Mouse (Mus musculus): ENCODE data around the gene Esrrg. TPM values are rescaled to one million over a fixed set of nuclear protein-coding genes. Genes with fewer than 3 reads are reported as not detected.

The Esrrg gene
- polyA plus RNA-seq, 1 experiment, result 0.54 TPM

GRCm38 (mm10) chr1:187975465-187976352 is 367.1 kb downstream of the Esrrg start:
- H3K4me1 ChIP-seq (ENCODE audit: control insufficient read depth, insufficient read depth, low read length), result no peaks in the 10 kb centered on the region
- no peak overlapping the region for H3K4me3 ChIP-seq (ENCODE audit: insufficient read depth, low read length)
- no peak for TF ChIP-seq POLR2A (IDR thresholded peaks at IDR 0.05; ENCODE audit: low read depth, low read length)
- TF ChIP-seq CTCF (IDR thresholded peaks at IDR 0.05; ENCODE audit: borderline replicate concordance, insufficient read depth, low read length), result no peak
- H3K27ac ChIP-seq (ENCODE audit: insufficient read depth, low read length), result no peak overlapping the region

- Histone ChIP-seq H3K4me1 (ENCODE audit: control insufficient read depth, insufficient read depth, low read length) (no peaks in the 10 kb centered on the region), H3K4me3 (ENCODE audit: insufficient read depth, low read length) (no peak overlapping the region)
Observed at GRCm38 (mm10) chr1:187976353-187976730, 367.8 kb downstream of the Esrrg start.

GRCm38 (mm10) chr1:187981028-187981427 is 372.4 kb downstream of the Esrrg start:
- Histone ChIP-seq H3K4me1 (ENCODE audit: control insufficient read depth, insufficient read depth, low read length) (no peaks in the 10 kb centered on the region), H3K4me3 (ENCODE audit: insufficient read depth, low read length) (no peak overlapping the region), H3K27ac (ENCODE audit: insufficient read depth, low read length) (no peak overlapping the region)
- no peak for TF ChIP-seq CTCF (IDR thresholded peaks at IDR 0.05; ENCODE audit: borderline replicate concordance, insufficient read depth, low read length)
- no peak for TF ChIP-seq POLR2A (IDR thresholded peaks at IDR 0.05; ENCODE audit: low read depth, low read length)

More at GRCm38 (mm10) chr1:187976353-187976730, 367.8 kb downstream of the Esrrg start:
- TF ChIP-seq POLR2A (IDR thresholded peaks at IDR 0.05; ENCODE audit: low read depth, low read length), result no peak
- TF ChIP-seq CTCF (IDR thresholded peaks at IDR 0.05; ENCODE audit: borderline replicate concordance, insufficient read depth, low read length), result no peak
- no peak overlapping the region for H3K27ac ChIP-seq (ENCODE audit: insufficient read depth, low read length)

GRCm38 (mm10) chr1:187983177-187983576 is 374.6 kb downstream of the Esrrg start:
- Histone ChIP-seq H3K27ac (ENCODE audit: insufficient read depth, low read length) (no peak overlapping the region), H3K4me1 (ENCODE audit: control insufficient read depth, insufficient read depth, low read length) (no peaks in the 10 kb centered on the region), H3K4me3 (ENCODE audit: insufficient read depth, low read length) (no peak overlapping the region)
- TF ChIP-seq CTCF (IDR thresholded peaks at IDR 0.05; ENCODE audit: borderline replicate concordance, insufficient read depth, low read length) (no peak), POLR2A (IDR thresholded peaks at IDR 0.05; ENCODE audit: low read depth, low read length) (no peak)

- TF ChIP-seq POLR2A (IDR thresholded peaks at IDR 0.05; ENCODE audit: low read depth, low read length) (no peak), CTCF (IDR thresholded peaks at IDR 0.05; ENCODE audit: borderline replicate concordance, insufficient read depth, low read length) (peak; percentile 21; the same call in 1 of the 2 replicates)
- Histone ChIP-seq H3K27ac (ENCODE audit: insufficient read depth, low read length) (no peak overlapping the region), H3K4me1 (ENCODE audit: control insufficient read depth, insufficient read depth, low read length) (no peaks in the 10 kb centered on the region), H3K4me3 (ENCODE audit: insufficient read depth, low read length) (no peak overlapping the region)
Observed at GRCm38 (mm10) chr1:187990161-187990560, 381.6 kb downstream of the Esrrg start.

GRCm38 (mm10) chr1:187997584-187998338 is 389.2 kb downstream of the Esrrg start:
- no peak for TF ChIP-seq POLR2A (IDR thresholded peaks at IDR 0.05; ENCODE audit: low read depth, low read length)
- TF ChIP-seq CTCF (IDR thresholded peaks at IDR 0.05; ENCODE audit: borderline replicate concordance, insufficient read depth, low read length), result no peak
- Histone ChIP-seq H3K27ac (ENCODE audit: insufficient read depth, low read length) (no peak overlapping the region), H3K4me3 (ENCODE audit: insufficient read depth, low read length) (peak overlapping the region; percentile 65), H3K4me1 (ENCODE audit: control insufficient read depth, insufficient read depth, low read length) (no peaks in the 10 kb centered on the region)

GRCm38 (mm10) chr1:187999121-187999520 is 390.5 kb downstream of the Esrrg start:
- no peak overlapping the region for H3K4me3 ChIP-seq (ENCODE audit: insufficient read depth, low read length)
- TF ChIP-seq CTCF (IDR thresholded peaks at IDR 0.05; ENCODE audit: borderline replicate concordance, insufficient read depth, low read length) (no peak), POLR2A (IDR thresholded peaks at IDR 0.05; ENCODE audit: low read depth, low read length) (no peak)
- no peak overlapping the region for H3K27ac ChIP-seq (ENCODE audit: insufficient read depth, low read length)
- H3K4me1 ChIP-seq (ENCODE audit: control insufficient read depth, insufficient read depth, low read length), result no peaks in the 10 kb centered on the region

GRCm38 (mm10) chr1:188000189-188000588 is 391.6 kb downstream of the Esrrg start:
- TF ChIP-seq CTCF (IDR thresholded peaks at IDR 0.05; ENCODE audit: borderline replicate concordance, insufficient read depth, low read length) (no peak), POLR2A (IDR thresholded peaks at IDR 0.05; ENCODE audit: low read depth, low read length) (no peak)
- H3K4me1 ChIP-seq (ENCODE audit: control insufficient read depth, insufficient read depth, low read length), result no peaks in the 10 kb centered on the region
- no peak overlapping the region for H3K4me3 ChIP-seq (ENCODE audit: insufficient read depth, low read length)
- no peak overlapping the region for H3K27ac ChIP-seq (ENCODE audit: insufficient read depth, low read length)

GRCm38 (mm10) chr1:188006820-188007491 is 398.4 kb downstream of the Esrrg start:
- no peak overlapping the region for H3K4me3 ChIP-seq (ENCODE audit: insufficient read depth, low read length)
- H3K4me1 ChIP-seq (ENCODE audit: control insufficient read depth, insufficient read depth, low read length), result no peaks in the 10 kb centered on the region
- TF ChIP-seq CTCF (IDR thresholded peaks at IDR 0.05; ENCODE audit: borderline replicate concordance, insufficient read depth, low read length) (no peak), POLR2A (IDR thresholded peaks at IDR 0.05; ENCODE audit: low read depth, low read length) (no peak)
- no peak overlapping the region for H3K27ac ChIP-seq (ENCODE audit: insufficient read depth, low read length)

All from embryonic fibroblast, embryonic 13.5 days (primary cell).